Mouse (Mus musculus) embryonic facial prominence, embryonic 14.5 days (tissue): Measurements from ENCODE around the gene 9930022D16Rik. TPM values are rescaled to one million over a fixed set of nuclear protein-coding genes. Genes with fewer than 3 reads are reported as not detected.

Source experiments
- ATAC-seq: fragments of 200-750 bp; cut with Nextera tagmentation; 2 replicates; pipeline ENCODE4 v1.8.0; 2017; ENCODE audit warnings: low read depth, moderate number of reproducible peaks, moderate TSS enrichment
- DNase-seq: peaks from one replicate; pipeline ENCODE4 v3.0.0-alpha.2; 2015; ENCODE audit warnings: low spot score
- H3K27ac ChIP-seq: fragments of 300-500 bp; sonication (generic); replicated peaks from 2 replicates; pipeline ENCODE4 v1.5.1; 2014; ENCODE audit warnings: low read depth, mild to moderate bottlenecking, low read length, moderate library complexity
- H3K27me3 ChIP-seq: fragments of 300-500 bp; sonication (generic); replicated peaks from 2 replicates; pipeline ENCODE4 v1.6.1; 2014; ENCODE audit warnings: low read length; ENCODE audit not compliant: control insufficient read depth, insufficient read depth
- H3K36me3 ChIP-seq: fragments of 300-500 bp; sonication (generic); 2 replicates; pipeline ENCODE4 v1.6.1; 2014; ENCODE audit warnings: low read length, mixed read lengths; ENCODE audit not compliant: control insufficient read depth, insufficient read depth
- H3K4me1 ChIP-seq: fragments of 300-500 bp; sonication (generic); 2 replicates; pipeline ENCODE4 v1.6.1; 2014; ENCODE audit warnings: antibody characterized with exemption, low read length; ENCODE audit not compliant: control insufficient read depth, insufficient read depth
- H3K4me2 ChIP-seq: fragments of 300-500 bp; sonication (generic); 2 replicates; pipeline ENCODE4 v1.6.1; 2014; ENCODE audit warnings: low read depth, mild to moderate bottlenecking, low read length, moderate library complexity, mixed read lengths
- H3K4me3 ChIP-seq: fragments of 300-500 bp; sonication (generic); 2 replicates; pipeline ENCODE4 v1.5.1; 2014; ENCODE audit warnings: low read depth, mild to moderate bottlenecking, low read length
- H3K9ac ChIP-seq: fragments of 300-500 bp; sonication (generic); 2 replicates; pipeline ENCODE4 v1.6.1; 2014; ENCODE audit warnings: low read depth, mild to moderate bottlenecking, low read length, moderate library complexity, mixed read lengths
- H3K9me3 ChIP-seq: fragments of 300-500 bp; sonication (generic); 2 replicates; pipeline ENCODE4 v1.6.1; 2016; ENCODE audit warnings: low read length; ENCODE audit not compliant: control insufficient read depth
- WGBS: fragments of 180-500 bp; shearing (Covaris S2); extraction: QIAGEN DNeasy Blood & Tissue Kit; methylation state at CpG from one replicate; pipeline ENCODE4 v1.1.7; 2014; 5-methylcytosine and 5-hydroxymethylcytosine counted together
- polyA plus RNA-seq: library from polyadenylated mRNA; unstranded; fragments of >200 nt; fragmentation: Nextera tagmentation; extraction: Ambion mirVana; gene quantifications from 2 replicates; pipeline ENCODE4 v1.2.1, GENCODE M21; 2014

The 9930022D16Rik gene
- 0.08 TPM in 1 of 2 replicates, not detected in the other for polyA plus RNA-seq

GRCm38 (mm10) chr11:109413617-109414016 lies at the start of gene 9930022D16Rik:
TSS of gene 9930022D16Rik (plus strand) at chr11:109413917.
- Histone ChIP-seq H3K9me3 (no peaks in the 10 kb centered on the region), H3K9ac (no peak within 1 kb of the TSS), H3K27ac (no peak within 1 kb of the TSS), H3K4me3 (no peak within 1 kb of the TSS), H3K27me3 (no peaks in the 10 kb centered on the region), H3K4me2 (no peak within 1 kb of the TSS), H3K36me3 (no peaks in the 10 kb centered on the region), H3K4me1 (no peaks in the 10 kb centered on the region)
- no peak for DNase-seq
- WGBS = 85% methylated on average over 6 of the region's 6 CpGs
- no peak for ATAC-seq

- ATAC-seq (no peak), DNase-seq (no peak)
- no peaks in the 10 kb centered on the region for H3K27me3 ChIP-seq
- H3K9ac ChIP-seq = peak overlapping the region; percentile 43; the same call in 1 of the 2 replicates
- H3K4me3 ChIP-seq = peak overlapping the region; percentile 95
- H3K4me2 ChIP-seq = peak overlapping the region; percentile 70
- 62% methylated on average over 2 of the region's 2 CpGs for WGBS
- H3K9me3 ChIP-seq = no peaks in the 10 kb centered on the region
- no peak overlapping the region for H3K27ac ChIP-seq
- peaks cover 32% of the 10 kb centered on the region for H3K36me3 ChIP-seq
- H3K4me1 ChIP-seq = peaks cover 36% of the 10 kb centered on the region
These were observed 49.4 kb upstream of the 9930022D16Rik start for GRCm38 (mm10) chr11:109364337-109364736.

- no peak overlapping the region for H3K27ac ChIP-seq
- peak overlapping the region; percentile 95 for H3K4me3 ChIP-seq
- no peak for ATAC-seq
- 76% methylated on average over 10 of the region's 10 CpGs for WGBS
- H3K9me3 ChIP-seq = no peaks in the 10 kb centered on the region
- peak overlapping the region; percentile 43; the same call in 1 of the 2 replicates for H3K9ac ChIP-seq
- H3K4me1 ChIP-seq = peaks cover 36% of the 10 kb centered on the region
- peak overlapping the region; percentile 70 for H3K4me2 ChIP-seq
- no peaks in the 10 kb centered on the region for H3K27me3 ChIP-seq
- H3K36me3 ChIP-seq = peaks cover 33% of the 10 kb centered on the region
- DNase-seq = no peak
These were observed 48.8 kb upstream of the 9930022D16Rik start for GRCm38 (mm10) chr11:109364881-109365280.

- Histone ChIP-seq H3K27me3 (no peaks in the 10 kb centered on the region), H3K9ac (no peak overlapping the region; the same call in 1 of the 2 replicates), H3K4me2 (no peak overlapping the region), H3K36me3 (peaks cover 33% of the 10 kb centered on the region), H3K27ac (no peak overlapping the region), H3K9me3 (no peaks in the 10 kb centered on the region), H3K4me1 (peaks cover 36% of the 10 kb centered on the region), H3K4me3 (no peak overlapping the region)
- DNase-seq = no peak
- ATAC-seq = no peak
- 86% methylated on average over 5 of the region's 5 CpGs for WGBS
These were observed 47.9 kb upstream of the 9930022D16Rik start for GRCm38 (mm10) chr11:109365818-109366217.

- Histone ChIP-seq H3K4me2 (no peak overlapping the region), H3K9me3 (no peaks in the 10 kb centered on the region), H3K4me3 (no peak overlapping the region), H3K27ac (no peak overlapping the region), H3K27me3 (no peaks in the 10 kb centered on the region), H3K4me1 (peaks cover 36% of the 10 kb centered on the region), H3K9ac (no peak overlapping the region), H3K36me3 (peaks cover 33% of the 10 kb centered on the region)
- 78% methylated on average over 15 of the region's 15 CpGs for WGBS
- DNase-seq (no peak), ATAC-seq (no peak)
These were observed 46.7 kb upstream of the 9930022D16Rik start for GRCm38 (mm10) chr11:109366802-109367579.

- ATAC-seq = no peak
- Histone ChIP-seq H3K9me3 (no peaks in the 10 kb centered on the region), H3K27me3 (no peaks in the 10 kb centered on the region), H3K9ac (no peak overlapping the region), H3K4me3 (no peak overlapping the region), H3K27ac (no peak overlapping the region), H3K36me3 (peaks cover 36% of the 10 kb centered on the region), H3K4me2 (no peak overlapping the region), H3K4me1 (peaks cover 34% of the 10 kb centered on the region)
- 88% methylated on average over 3 of the region's 3 CpGs for WGBS
- no peak for DNase-seq
These were observed 44.6 kb upstream of the 9930022D16Rik start for GRCm38 (mm10) chr11:109369026-109369637.

- no peaks in the 10 kb centered on the region for H3K9me3 ChIP-seq
- no peaks in the 10 kb centered on the region for H3K27me3 ChIP-seq
- H3K9ac ChIP-seq = no peak overlapping the region
- H3K4me2 ChIP-seq = no peak overlapping the region
- no peak for ATAC-seq
- peaks cover 18% of the 10 kb centered on the region for H3K4me1 ChIP-seq
- peaks cover 4% of the 10 kb centered on the region; the same call in 1 of the 2 replicates for H3K36me3 ChIP-seq
- 67% methylated on average over 7 of the region's 7 CpGs for WGBS
- no peak overlapping the region for H3K27ac ChIP-seq
- H3K4me3 ChIP-seq = no peak overlapping the region
- no peak for DNase-seq
These were observed 38.3 kb upstream of the 9930022D16Rik start for GRCm38 (mm10) chr11:109375412-109375811.

- no peak overlapping the region for H3K4me3 ChIP-seq
- ATAC-seq (peak; percentile 50), DNase-seq (peak; percentile 84)
- H3K9ac ChIP-seq = no peak overlapping the region
- WGBS = 24% methylated on average over 7 of the region's 7 CpGs
- H3K4me2 ChIP-seq = no peak overlapping the region
- H3K27me3 ChIP-seq = no peaks in the 10 kb centered on the region
- peaks cover 4% of the 10 kb centered on the region; the same call in 1 of the 2 replicates for H3K36me3 ChIP-seq
- peaks cover 18% of the 10 kb centered on the region for H3K4me1 ChIP-seq
- peak overlapping the region; percentile 50 for H3K27ac ChIP-seq
- no peaks in the 10 kb centered on the region for H3K9me3 ChIP-seq
These were observed 37.1 kb upstream of the 9930022D16Rik start for GRCm38 (mm10) chr11:109376484-109377143.
